Mouse (Mus musculus) right cerebral cortex, postnatal 25 days (tissue): ENCODE data around the gene Nrxn2.
A peak's percentile ranks its signal among the peaks of the same experiment; 100 is the strongest.

Experiments used
- DNase-seq: peaks from one replicate; pipeline ENCODE4 v3.0.0; 2022

Gene Nrxn2

GRCm38 (mm10) chr19:6525023-6525422 is 106.5 kb downstream of the Nrxn2 start:
- DNase-seq = no peak

DNA sequence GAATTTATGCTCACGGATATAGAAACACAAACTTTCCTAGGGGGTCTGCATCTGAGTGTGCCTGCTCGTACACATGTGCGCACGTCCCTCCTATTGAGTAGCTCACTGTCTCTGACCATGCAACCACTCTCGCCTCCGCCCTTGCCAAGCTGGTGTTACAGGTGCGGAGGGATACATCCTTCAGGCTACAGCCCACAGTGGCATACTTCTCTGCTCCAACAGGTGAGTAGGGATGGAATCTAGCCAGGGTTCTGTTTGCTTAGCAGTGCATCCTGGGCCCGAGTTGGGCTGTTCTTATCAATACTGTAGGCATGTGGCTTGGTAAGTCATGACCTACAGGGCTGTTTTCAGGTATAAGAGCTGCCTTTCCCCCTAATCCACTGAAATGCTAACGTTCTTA is 107.5 kb downstream of the Nrxn2 start:
- DNase-seq = no peak

DNA sequence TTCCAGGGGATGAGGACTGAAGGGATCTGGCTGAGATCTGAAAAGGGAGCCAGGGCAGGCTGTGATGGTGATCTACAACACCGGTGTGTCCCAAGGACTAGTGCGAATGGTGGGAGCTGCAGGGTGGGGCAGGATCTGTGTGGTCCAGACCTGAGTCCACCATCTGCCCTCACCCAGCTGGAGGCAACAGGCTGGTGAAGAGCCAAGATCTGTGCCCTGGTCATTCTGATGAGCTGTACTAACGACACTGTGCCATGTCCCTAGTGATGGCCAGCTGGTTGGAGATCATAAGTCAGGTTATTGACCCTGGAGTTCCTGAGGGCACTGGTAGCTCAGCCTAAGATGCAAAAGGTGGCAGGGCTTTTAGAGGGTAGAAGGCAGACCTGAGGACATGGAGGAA is 108.9 kb downstream of the Nrxn2 start:
- DNase-seq = no peak

- no peak for DNase-seq
Observed at GRCm38 (mm10) chr19:6527839-6528531, 109.5 kb downstream of the Nrxn2 start.

DNA sequence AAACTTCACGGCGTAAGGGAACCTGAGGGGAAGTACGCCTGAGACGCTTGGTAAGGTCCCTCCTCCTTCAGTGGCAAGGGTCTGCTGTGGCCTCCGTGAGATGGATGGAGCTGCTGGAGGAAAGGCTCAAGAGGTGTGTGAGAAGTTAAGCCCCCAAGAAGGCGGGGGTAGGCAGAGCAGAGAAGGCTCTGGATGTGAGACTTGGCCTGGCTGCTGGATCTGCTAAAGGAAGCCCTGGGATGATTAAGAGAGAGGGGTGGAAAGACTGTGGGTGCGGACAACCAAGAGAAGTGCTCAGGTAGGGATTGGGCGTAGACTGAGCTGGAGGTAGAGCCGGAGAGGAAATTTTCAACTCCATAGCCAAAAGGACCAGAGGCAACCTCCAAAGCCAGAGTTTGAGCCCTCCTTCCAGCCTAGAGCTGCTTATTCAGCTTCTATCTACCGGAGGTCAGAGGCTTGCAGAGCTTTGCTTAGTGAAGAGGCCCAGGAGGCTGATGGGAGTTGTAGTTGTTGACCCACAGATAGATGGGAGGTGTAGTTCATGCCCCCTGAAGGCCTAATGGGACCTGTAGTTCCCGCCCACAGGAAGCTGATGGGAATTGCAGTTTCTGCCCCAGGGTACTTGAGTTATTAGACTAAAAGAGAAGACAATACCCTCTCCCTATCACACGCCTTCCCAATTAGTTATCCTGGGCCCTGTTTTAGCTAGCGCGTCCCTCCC is 110.9 kb downstream of the Nrxn2 start:
- no peak for DNase-seq

- no peak for DNase-seq
Observed at GRCm38 (mm10) chr19:6530359-6530758, 111.8 kb downstream of the Nrxn2 start.

DNA sequence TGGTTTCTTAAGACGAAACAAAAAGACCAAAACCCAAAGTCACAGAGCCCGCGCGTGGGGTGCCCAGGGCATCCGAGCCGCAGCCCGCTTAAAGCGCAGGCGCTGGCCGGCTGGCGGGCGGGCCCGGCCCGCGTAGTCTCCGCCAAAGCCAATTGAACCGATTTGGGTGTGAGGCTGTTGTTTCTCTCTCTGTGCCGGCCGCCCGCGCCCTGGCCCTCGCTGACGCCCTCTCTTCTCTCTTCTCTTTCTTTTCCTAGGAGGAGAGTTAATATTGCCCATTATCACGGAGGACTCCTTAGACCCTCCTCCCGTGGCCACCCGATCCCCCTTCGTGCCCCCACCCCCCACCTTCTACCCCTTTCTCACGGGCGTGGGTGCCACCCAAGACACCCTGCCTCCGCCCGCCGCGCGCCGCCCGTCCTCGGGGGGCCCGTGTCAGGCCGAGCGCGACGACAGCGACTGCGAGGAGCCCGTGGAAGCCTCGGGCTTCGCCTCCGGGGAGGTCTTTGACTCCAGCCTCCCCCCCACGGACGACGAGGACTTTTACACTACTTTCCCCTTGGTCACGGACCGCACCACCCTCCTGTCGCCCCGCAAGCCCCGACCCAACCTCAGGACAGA is 112.6 kb downstream of the Nrxn2 start:
- no peak for DNase-seq

DNA sequence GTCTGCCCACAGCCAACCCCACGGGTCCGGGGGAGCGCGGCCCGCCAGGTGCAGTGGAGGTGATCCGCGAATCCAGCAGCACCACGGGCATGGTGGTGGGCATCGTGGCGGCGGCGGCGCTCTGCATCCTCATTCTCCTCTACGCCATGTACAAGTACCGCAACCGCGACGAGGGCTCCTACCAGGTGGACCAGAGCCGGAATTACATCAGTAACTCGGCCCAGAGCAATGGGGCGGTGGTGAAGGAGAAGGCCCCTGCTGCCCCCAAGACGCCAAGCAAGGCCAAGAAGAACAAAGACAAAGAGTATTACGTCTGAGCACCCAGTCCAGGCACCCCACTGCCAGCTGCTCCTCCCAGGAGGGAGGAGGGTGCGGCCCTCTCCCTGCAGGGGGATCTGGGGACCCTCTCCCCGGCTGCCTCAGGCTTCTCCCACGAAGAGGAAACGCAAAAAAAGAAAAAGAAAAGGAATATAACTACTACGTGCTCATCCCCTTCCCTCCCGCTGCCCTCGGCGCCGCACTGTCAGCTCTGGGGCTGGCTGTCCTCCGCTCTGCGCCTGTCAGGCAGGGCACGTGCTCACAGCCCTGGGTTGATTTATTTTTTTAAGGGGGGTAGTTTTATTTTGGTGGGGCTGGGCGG is 113.4 kb downstream of the Nrxn2 start:
- no peak for DNase-seq

DNA sequence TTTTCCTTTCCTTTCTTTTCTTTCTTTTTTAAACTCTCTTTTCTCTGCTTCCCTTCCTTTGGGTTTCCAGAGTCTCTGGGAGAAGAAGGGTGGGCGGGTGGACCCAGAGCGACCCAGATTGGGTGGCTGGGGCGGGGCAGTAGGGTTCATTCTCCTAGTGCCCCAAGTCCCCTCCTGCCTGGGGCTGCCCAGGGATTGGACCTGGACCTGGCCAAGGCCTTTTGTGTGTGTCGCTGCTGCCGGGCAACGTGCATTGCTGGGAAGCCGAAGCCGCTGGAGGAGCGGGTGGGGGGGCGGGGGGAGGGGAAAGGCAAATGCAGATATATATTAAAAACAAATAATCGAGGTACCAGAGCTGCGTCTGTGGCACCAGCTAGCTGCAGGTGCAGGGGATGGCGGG is 114.1 kb downstream of the Nrxn2 start:
- DNase-seq = no peak

DNA sequence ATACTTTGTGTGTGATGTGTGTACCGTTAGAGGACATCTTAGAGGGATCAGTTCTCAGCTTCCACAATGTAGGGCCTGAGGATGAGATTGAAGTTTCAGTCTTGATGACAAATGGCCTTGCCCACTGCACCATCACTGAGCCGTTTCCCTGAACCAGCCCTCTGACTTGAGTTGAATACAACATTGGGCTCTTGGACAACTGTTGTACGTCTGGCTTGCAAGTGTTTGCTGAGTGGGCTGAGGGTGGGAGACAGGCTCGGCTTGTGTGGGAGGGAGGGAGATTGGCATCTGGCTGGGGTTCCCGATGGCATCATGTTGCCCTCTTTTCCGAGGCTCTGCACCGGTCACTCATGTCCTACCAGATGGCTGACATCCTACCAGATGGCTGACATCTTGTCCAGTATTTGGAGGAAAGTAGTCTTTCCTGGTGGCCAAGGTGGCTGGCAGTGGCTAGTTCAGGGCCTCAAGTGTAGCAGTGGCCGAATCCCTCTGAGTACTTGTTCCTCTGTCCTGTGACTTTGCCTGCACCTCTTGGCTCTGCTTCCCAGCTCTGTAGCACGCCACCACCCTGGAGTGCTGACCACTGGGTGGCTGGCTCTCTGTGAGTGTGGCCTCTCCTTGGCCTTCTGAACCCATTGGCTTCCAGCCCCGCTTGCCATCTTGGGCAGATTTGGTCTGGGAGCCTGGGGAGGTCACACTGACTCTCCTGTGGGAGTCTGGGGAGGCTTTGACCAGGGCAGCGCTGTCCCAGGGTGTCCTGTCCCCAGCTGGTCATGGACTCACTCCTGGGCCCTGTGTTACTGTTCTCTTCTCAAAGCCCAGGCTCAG is 115.0 kb downstream of the Nrxn2 start:
- no peak for DNase-seq

DNA sequence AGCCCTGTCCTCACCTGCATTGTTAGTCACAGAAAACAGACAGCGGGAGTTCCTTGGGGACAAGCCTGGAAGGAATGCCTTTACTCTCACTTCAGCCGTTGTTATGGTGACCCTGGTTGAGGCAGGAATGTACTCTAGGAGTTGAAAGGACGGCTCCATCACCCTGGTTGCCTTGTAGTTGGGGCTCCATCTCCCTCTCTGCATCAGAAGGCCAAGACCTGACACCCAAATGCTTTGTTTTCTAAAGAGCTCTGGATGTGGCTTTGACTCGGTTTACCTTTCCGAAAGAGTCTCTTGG is 115.5 kb downstream of the Nrxn2 start:
- no peak for DNase-seq

GRCm38 (mm10) chr19:6536201-6536600 is 117.7 kb downstream of the Nrxn2 start:
- no peak for DNase-seq

GRCm38 (mm10) chr19:6536696-6537095 is 118.2 kb downstream of the Nrxn2 start:
- no peak for DNase-seq

- no peak for DNase-seq
Observed at GRCm38 (mm10) chr19:6537526-6537925, 119.0 kb downstream of the Nrxn2 start.

DNA sequence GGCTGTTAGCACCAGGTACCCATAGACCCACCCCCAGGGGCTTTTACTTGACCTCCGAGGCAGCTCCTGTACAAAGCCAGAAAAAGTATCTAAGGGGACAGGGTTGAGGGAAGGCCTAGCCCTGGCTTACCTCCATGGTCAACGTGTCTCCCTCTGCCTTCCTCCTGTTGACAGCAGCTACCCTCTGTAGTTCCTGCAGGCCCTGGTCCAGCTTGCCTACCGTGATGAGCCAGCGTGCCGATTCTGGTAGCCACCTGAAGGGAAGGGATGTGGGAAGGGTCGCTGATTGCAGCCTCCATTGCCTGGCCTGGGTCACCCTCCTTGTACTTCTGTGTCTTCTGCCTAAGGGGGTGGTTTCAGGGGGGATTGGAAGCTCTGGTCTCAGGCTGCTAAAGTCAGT is 120.0 kb downstream of the Nrxn2 start:
- DNase-seq = no peak

GRCm38 (mm10) chr19:6539592-6539991 is 121.1 kb downstream of the Nrxn2 start:
- DNase-seq = peak; percentile 3

GRCm38 (mm10) chr19:6540191-6540590 is 121.7 kb downstream of the Nrxn2 start:
- DNase-seq = no peak

DNA sequence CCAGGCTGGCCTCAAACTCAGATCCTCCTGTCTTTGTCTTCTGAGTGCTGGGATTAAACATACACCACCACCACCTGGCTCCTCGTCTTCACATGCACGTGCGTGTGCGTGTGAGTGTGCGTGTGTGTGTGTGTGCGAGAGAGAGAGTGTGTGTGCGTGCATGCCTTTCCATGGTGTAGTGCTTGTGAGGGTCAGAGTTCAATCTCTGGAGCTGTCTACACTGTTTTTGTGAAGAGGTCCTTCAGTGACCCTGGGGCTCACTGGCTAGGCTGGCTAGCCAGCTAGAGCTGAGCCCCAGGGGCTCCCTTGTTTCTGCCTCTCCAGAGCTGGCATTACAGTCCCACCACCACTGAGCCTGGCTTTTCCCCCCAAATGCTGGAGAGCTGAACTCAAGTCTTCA is 123.0 kb downstream of the Nrxn2 start:
- DNase-seq = no peak

GRCm38 (mm10) chr19:6542367-6543034 is 124.0 kb downstream of the Nrxn2 start, which contains the start of gene Slc22a12:
Gene Slc22a12 (minus strand): TSS chr19:6543032.
- no peak for DNase-seq

GRCm38 (mm10) chr19:6543035-6543383 is 124.5 kb downstream of the Nrxn2 start:
- no peak for DNase-seq

GRCm38 (mm10) chr19:6543518-6543917 is 125.0 kb downstream of the Nrxn2 start:
- no peak for DNase-seq

DNA sequence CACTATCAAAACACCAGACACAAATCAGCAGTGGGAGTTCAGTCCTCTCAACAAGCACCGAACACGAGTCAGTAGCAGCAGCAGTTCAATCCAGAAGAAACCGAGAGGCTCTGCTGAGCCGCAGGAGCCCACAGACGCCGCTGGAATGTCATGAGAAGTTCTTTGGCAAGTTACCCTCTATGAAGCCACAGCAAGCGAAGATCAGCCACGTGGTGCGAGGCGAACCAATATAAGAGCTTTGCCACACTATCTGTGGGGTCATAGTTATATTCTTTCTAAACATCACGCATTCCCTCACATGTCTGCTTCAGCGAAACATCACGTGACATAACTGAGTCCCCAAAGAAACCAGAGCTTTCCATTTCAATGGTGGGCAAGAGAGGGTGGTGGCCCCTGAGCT is 126.2 kb downstream of the Nrxn2 start:
- no peak for DNase-seq

- no peak for DNase-seq
Observed at GRCm38 (mm10) chr19:6545481-6545880, 127.0 kb downstream of the Nrxn2 start.
